Mouse (Mus musculus) hematopoietic stem cell, adult 5-6 weeks (primary cell): Measurements from ENCODE around the gene Six5. TPM values are rescaled to one million over a fixed set of nuclear protein-coding genes. Genes with fewer than 3 reads are reported as not detected.

ENCODE experiments used
- ATAC-seq, 2 experiments: fragments of 125-278 bp in 1 of 2; replicated peaks in 1 of 2; 2 replicates each; pipeline ENCODE4 v1.8.0; 2016 to 2017; ENCODE audit warnings: inconsistent platforms in 2 of 2, mild to moderate bottlenecking in 2 of 2, moderate number of reproducible peaks in 2 of 2, low read depth in 1 of 2, moderate TSS enrichment in 1 of 2; ENCODE audit not compliant: low FRiP score in 2 of 2, poor library complexity in 2 of 2, severe bottlenecking in 2 of 2, insufficient read depth in 1 of 2, low TSS enrichment in 1 of 2
- total RNA-seq: library from RNA; stranded (forward); fragments of 172-1452, 232-1000 nt; gene quantifications from 2 replicates; pipeline ENCODE4 v1.2.3, GENCODE M21; 2017

Gene Six5
- 7.9 and 9.3 TPM in 2 replicates for total RNA-seq

GRCm38 (mm10) chr7:19094471-19094825 is at the start of gene Six5:
TSS of gene Six5 (plus strand) at chr7:19094594.
- ATAC-seq: no peak

GRCm38 (mm10) chr7:19044616-19045015 is 49.8 kb upstream of the Six5 start:
- no peak for ATAC-seq

- ATAC-seq: no peak
Observed at GRCm38 (mm10) chr7:19046286-19047069, 47.9 kb upstream of the Six5 start.

- peak; percentile 62 to 71 for ATAC-seq
Observed at GRCm38 (mm10) chr7:19048006-19048527, 46.3 kb upstream of the Six5 start.

GRCm38 (mm10) chr7:19049252-19049651 is 45.1 kb upstream of the Six5 start:
- ATAC-seq: no peak

- no peak for ATAC-seq
Observed at GRCm38 (mm10) chr7:19050172-19050571, 44.2 kb upstream of the Six5 start.

GRCm38 (mm10) chr7:19051161-19051560 is 43.2 kb upstream of the Six5 start:
- no peak for ATAC-seq

GRCm38 (mm10) chr7:19052345-19053135 is 41.9 kb upstream of the Six5 start:
- no peak for ATAC-seq

- no peak for ATAC-seq
Observed at GRCm38 (mm10) chr7:19053136-19053532, 41.3 kb upstream of the Six5 start.

GRCm38 (mm10) chr7:19054047-19054776 is 40.2 kb upstream of the Six5 start, which contains the start of gene Rsph6a:
TSS of gene Rsph6a (plus strand) at chr7:19054690.
- ATAC-seq: peak in 1 of 2 experiments; percentile 26; a peak in 1 of 4 replicates

- no peak for ATAC-seq
Observed at GRCm38 (mm10) chr7:19054777-19055076, 39.7 kb upstream of the Six5 start.

- no peak for ATAC-seq
Observed at GRCm38 (mm10) chr7:19055108-19055507, 39.3 kb upstream of the Six5 start.

GRCm38 (mm10) chr7:19057405-19057804 is 37.0 kb upstream of the Six5 start:
- no peak for ATAC-seq

- ATAC-seq: no peak
Observed at GRCm38 (mm10) chr7:19065896-19066295, 28.5 kb upstream of the Six5 start.

- peak in 1 of 2 experiments; percentile 27; a peak in 1 of 4 replicates for ATAC-seq
Observed at GRCm38 (mm10) chr7:19067063-19067462, 27.3 kb upstream of the Six5 start.

GRCm38 (mm10) chr7:19067935-19068334 is 26.5 kb upstream of the Six5 start:
- no peak for ATAC-seq

- ATAC-seq: no peak
Observed at GRCm38 (mm10) chr7:19068707-19069106, 25.7 kb upstream of the Six5 start.

- ATAC-seq: no peak
Observed at GRCm38 (mm10) chr7:19069500-19069899, 24.9 kb upstream of the Six5 start.
